Mouse (Mus musculus) liver, adult 2 months (tissue): Measurements from ENCODE around the gene Ppp6r3. TPM values are rescaled to one million over a fixed set of nuclear protein-coding genes. Genes with fewer than 3 reads are reported as not detected.

ENCODE experiments used
- DNase-seq: peaks from one replicate; pipeline ENCODE4 v3.0.0-alpha.2; 2011; ENCODE audit warnings: low read depth, low spot score; ENCODE audit errors: extremely low read depth
- H3K27ac ChIP-seq: fragments of 200-500 bp; replicated peaks from 2 replicates; pipeline ENCODE4 v1.5.1; 2012; ENCODE audit warnings: low read depth, mild to moderate bottlenecking, control low read depth, inconsistent platforms, low read length; ENCODE audit not compliant: insufficient read depth
- H3K27me3 ChIP-seq: fragments of 200-500 bp; 2 replicates; pipeline ENCODE4 v1.6.1; 2012; ENCODE audit warnings: mild to moderate bottlenecking, moderate library complexity, low read length, inconsistent platforms; ENCODE audit not compliant: control insufficient read depth, insufficient read depth
- H3K36me3 ChIP-seq: fragments of 200-500 bp; 2 replicates; pipeline ENCODE4 v1.6.1; 2012; ENCODE audit warnings: low read length, inconsistent platforms; ENCODE audit not compliant: control insufficient read depth, insufficient read depth
- H3K4me1 ChIP-seq: fragments of 200-500 bp; 2 replicates; pipeline ENCODE4 v1.6.1; 2011; ENCODE audit warnings: low read length; ENCODE audit not compliant: control insufficient read depth, insufficient read depth
- H3K4me3 ChIP-seq: fragments of 200-500 bp; 2 replicates; pipeline ENCODE4 v1.5.1; 2011; ENCODE audit warnings: low read depth, mild to moderate bottlenecking, control low read depth, low read length, moderate library complexity; ENCODE audit not compliant: insufficient read depth
- H3K79me2 ChIP-seq: fragments of 200-500 bp; 2 replicates; pipeline ENCODE4 v1.6.1; 2012; ENCODE audit warnings: inconsistent platforms, mild to moderate bottlenecking, low read length, moderate library complexity; ENCODE audit not compliant: control insufficient read depth, insufficient read depth
- H3K9ac ChIP-seq: fragments of 200-500 bp; 2 replicates; pipeline ENCODE4 v1.6.1; 2012; ENCODE audit warnings: low read depth, mild to moderate bottlenecking, control low read depth, inconsistent platforms, low read length
- CTCF ChIP-seq: fragments of 200-500 bp; IDR thresholded peaks from 2 replicates; pipeline ENCODE4 v1.5.1; 2011; ENCODE audit warnings: low read depth, low read length, control low read depth
- POLR2A ChIP-seq: fragments of 200-500 bp; IDR thresholded peaks from 2 replicates; pipeline ENCODE4 v1.6.1; 2011; ENCODE audit warnings: low read length, control low read depth; ENCODE audit not compliant: insufficient read depth; ENCODE audit errors: extremely low read depth
- WGBS: fragments of 180-500 bp; shearing (Covaris S2); methylation state at CpG from one replicate; pipeline ENCODE4 v1.1.7; 2018; 5-methylcytosine and 5-hydroxymethylcytosine counted together
- polyA plus RNA-seq: library from polyadenylated mRNA; depleted of rRNA; stranded (reverse); fragments of >200 nt; gene quantifications from 2 replicates; pipeline ENCODE4 v1.2.3, GENCODE M21; 2012
- total RNA-seq: library from RNA; depleted of rRNA; stranded (reverse); fragments of >200 nt; gene quantifications from 2 replicates; pipeline ENCODE4 v1.2.3, GENCODE M21; 2014

Ppp6r3 gene
- total and polyA plus RNA-seq, 2 experiments = 27.7 to 63.7 TPM

- no peak for DNase-seq
- Histone ChIP-seq H3K9ac (no peak overlapping the region), H3K27ac (no peak overlapping the region), H3K79me2 (peaks cover 2% of the 10 kb centered on the region; the same call in 1 of the 2 replicates), H3K36me3 (peaks cover 85% of the 10 kb centered on the region), H3K4me3 (no peak overlapping the region), H3K27me3 (no peaks in the 10 kb centered on the region), H3K4me1 (no peaks in the 10 kb centered on the region)
- 94% methylated on average over 4 of the region's 4 CpGs for WGBS
- TF ChIP-seq POLR2A (no peak), CTCF (no peak)
These were observed 85.7 kb downstream of the Ppp6r3 start for GRCm38 (mm10) chr19:3489826-3490225.

GRCm38 (mm10) chr19:3482831-3483230 lies 92.7 kb downstream of the Ppp6r3 start:
- no peak for TF ChIP-seq CTCF
- no peak for TF ChIP-seq POLR2A
- WGBS = over 99% methylated on average over 7 of the region's 7 CpGs

GRCm38 (mm10) chr19:3480101-3480500 lies 95.4 kb downstream of the Ppp6r3 start:
- no peak overlapping the region for H3K9ac ChIP-seq
- TF ChIP-seq CTCF (no peak), POLR2A (no peak)
- no peak for DNase-seq
- no peaks in the 10 kb centered on the region for H3K4me1 ChIP-seq
- peaks cover 68% of the 10 kb centered on the region for H3K36me3 ChIP-seq
- 92% methylated on average over 8 of the region's 8 CpGs for whole genome bisulfite sequencing
- H3K27me3 ChIP-seq = no peaks in the 10 kb centered on the region
- no peak overlapping the region for H3K27ac ChIP-seq
- H3K4me3 ChIP-seq = no peak overlapping the region
- no peaks in the 10 kb centered on the region; the same call in 1 of the 2 replicates for H3K79me2 ChIP-seq

More at GRCm38 (mm10) chr19:3482831-3483230, 92.7 kb downstream of the Ppp6r3 start:
- no peak for DNase-seq
- Histone ChIP-seq H3K36me3 (peaks cover 79% of the 10 kb centered on the region), H3K27me3 (no peaks in the 10 kb centered on the region), H3K27ac (no peak overlapping the region), H3K79me2 (no peaks in the 10 kb centered on the region; the same call in 1 of the 2 replicates), H3K9ac (no peak overlapping the region), H3K4me1 (no peaks in the 10 kb centered on the region), H3K4me3 (no peak overlapping the region)

GRCm38 (mm10) chr19:3476996-3477395 lies 98.6 kb downstream of the Ppp6r3 start:
- Histone ChIP-seq H3K4me3 (no peak overlapping the region), H3K27me3 (no peaks in the 10 kb centered on the region), H3K36me3 (peaks cover 70% of the 10 kb centered on the region), H3K27ac (no peak overlapping the region), H3K79me2 (no peaks in the 10 kb centered on the region; the same call in 1 of the 2 replicates), H3K4me1 (no peaks in the 10 kb centered on the region), H3K9ac (no peak overlapping the region)
- 95% methylated on average over 3 of the region's 3 CpGs for WGBS
- TF ChIP-seq CTCF (no peak), POLR2A (no peak)
- DNase-seq = no peak

- Histone ChIP-seq H3K27ac (no peak overlapping the region), H3K4me3 (no peak overlapping the region), H3K4me1 (no peaks in the 10 kb centered on the region), H3K9ac (no peak overlapping the region), H3K27me3 (no peaks in the 10 kb centered on the region), H3K79me2 (no peaks in the 10 kb centered on the region), H3K36me3 (peaks cover 80% of the 10 kb centered on the region)
- DNase-seq = no peak
- 88% methylated on average over 2 of the region's 2 CpGs for WGBS
- TF ChIP-seq POLR2A (no peak), CTCF (no peak)
These were observed 104.3 kb downstream of the Ppp6r3 start for GRCm38 (mm10) chr19:3471218-3471617.

- DNase-seq = no peak
- Histone ChIP-seq H3K9ac (no peak overlapping the region), H3K27me3 (no peaks in the 10 kb centered on the region), H3K27ac (no peak overlapping the region), H3K4me3 (no peak overlapping the region), H3K4me1 (no peaks in the 10 kb centered on the region), H3K36me3 (peaks cover 88% of the 10 kb centered on the region), H3K79me2 (no peaks in the 10 kb centered on the region)
- TF ChIP-seq CTCF (no peak), POLR2A (no peak)
- WGBS = 95% methylated on average over 7 of the region's 7 CpGs
These were observed 108.0 kb downstream of the Ppp6r3 start for GRCm38 (mm10) chr19:3467574-3467973.
